Mouse (Mus musculus) left cerebral cortex, adult 11 months (tissue): Measurements from ENCODE around the gene Nrf1.

Experiments used
- DNase-seq: peaks from one replicate; pipeline ENCODE4 v3.0.0; 2022; ENCODE audit warnings: low spot score

Nrf1 gene

GRCm38 (mm10) chr6:30047271-30048162 lies at the start of gene Nrf1:
Nrf1 (plus strand) TSS chr6:30047988.
- DNase-seq: peak; percentile 86

- DNase-seq: no peak
Observed at GRCm38 (mm10) chr6:29998140-29998539, 49.6 kb upstream of the Nrf1 start.

DNA sequence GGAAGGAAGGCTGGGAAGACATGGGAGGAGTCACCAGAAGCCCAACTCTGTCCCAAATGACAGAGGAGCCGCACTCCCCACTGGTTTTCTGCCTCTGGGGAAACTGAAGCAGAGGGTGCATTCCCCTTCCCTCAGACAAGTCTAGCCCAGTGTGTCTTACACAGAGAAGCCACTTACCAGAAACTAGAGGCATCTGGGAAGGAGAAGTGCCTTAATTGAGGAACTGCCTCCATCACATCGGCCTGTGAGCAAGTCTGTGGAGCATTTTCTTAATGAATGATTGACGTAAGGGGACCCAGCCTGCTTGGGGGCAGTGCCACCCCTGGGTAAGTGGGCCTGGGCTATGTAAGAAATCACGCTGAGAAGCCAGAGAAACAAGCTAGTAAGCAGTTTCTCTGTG lies 49.0 kb upstream of the Nrf1 start:
- no peak for DNase-seq

DNA sequence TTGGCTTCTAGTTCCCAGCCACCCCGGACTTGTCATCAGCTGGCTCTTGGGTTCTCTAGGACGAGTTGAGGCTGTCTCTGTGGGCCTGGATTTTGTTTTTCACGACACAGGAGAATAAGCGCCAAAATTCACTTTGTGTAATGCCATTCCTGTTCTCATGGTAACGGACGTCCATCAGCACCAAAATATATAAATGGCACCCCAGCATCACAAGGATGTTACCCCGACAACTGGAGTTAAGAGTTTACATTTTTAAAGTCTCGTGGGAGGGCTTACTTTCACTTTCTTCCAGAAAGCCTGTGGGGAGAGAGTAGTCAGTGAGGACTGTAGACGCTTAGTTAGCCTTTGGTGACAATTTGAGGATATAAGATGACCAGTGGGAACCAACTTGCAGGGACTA lies 45.2 kb upstream of the Nrf1 start:
- DNase-seq: no peak

DNA sequence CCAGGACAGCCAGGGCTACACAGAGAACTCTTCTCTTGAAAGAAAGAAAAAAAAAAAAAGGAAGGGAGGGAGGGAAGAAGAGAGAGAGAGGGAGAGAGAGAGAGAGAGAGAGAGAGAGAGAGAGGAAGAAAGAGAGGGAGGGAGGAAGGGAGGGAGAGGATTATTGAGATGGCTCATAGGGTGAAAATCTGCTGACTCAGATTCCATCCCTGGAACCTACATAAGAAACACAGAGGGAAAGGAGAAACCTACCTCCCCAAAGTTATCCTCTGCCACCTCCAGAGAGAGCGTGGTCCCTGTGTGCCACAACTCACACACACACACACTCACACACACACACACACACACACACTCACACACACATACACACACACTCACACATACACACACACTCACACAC lies 41.9 kb upstream of the Nrf1 start:
- no peak for DNase-seq

- no peak for DNase-seq
Observed at GRCm38 (mm10) chr6:30009204-30009603, 38.6 kb upstream of the Nrf1 start.

DNA sequence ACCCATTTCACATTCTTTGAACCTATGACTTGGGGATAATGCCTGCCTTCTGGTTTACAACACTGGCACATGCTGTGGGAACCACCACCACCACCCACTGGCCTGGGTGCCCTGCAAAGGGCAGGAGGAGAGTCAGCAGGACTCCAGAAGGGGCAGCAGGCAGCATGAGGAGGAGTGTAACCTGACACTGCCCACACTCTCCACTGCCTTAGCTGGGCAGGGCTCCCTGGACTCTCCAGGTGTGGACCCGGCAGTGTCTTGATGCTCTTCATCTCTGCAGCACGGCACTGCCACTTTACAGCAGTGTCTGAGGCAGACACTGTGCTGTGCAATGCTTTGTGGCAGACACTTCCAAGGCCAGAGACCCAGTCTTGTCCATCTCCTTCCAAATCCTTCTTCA lies 34.3 kb upstream of the Nrf1 start:
- DNase-seq: no peak

- DNase-seq: no peak
Observed at GRCm38 (mm10) chr6:30014187-30014864, 33.5 kb upstream of the Nrf1 start.

GRCm38 (mm10) chr6:30021241-30021640 lies 26.5 kb upstream of the Nrf1 start:
- no peak for DNase-seq

DNA sequence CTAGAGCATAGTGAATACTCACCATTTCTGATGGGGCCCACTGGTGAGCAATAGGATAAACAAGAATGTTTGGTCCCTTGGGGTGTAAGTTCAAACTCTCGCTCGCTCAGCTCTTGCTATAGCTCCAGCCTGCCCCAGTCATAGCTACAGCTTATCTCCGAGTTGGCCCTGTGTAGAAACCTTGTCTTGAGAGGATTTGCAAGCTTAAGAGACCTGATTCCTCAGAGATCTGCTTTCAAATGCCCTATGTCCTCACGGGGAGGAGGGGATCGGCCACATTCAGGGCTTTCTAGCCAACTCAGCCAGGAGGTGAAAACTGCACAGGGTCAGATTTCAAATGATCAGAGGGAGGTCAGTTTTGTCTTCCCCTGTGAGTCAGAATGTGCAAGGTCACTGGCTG lies 26.1 kb upstream of the Nrf1 start:
- DNase-seq: no peak

GRCm38 (mm10) chr6:30026799-30027198 lies 21.0 kb upstream of the Nrf1 start:
- DNase-seq: no peak

DNA sequence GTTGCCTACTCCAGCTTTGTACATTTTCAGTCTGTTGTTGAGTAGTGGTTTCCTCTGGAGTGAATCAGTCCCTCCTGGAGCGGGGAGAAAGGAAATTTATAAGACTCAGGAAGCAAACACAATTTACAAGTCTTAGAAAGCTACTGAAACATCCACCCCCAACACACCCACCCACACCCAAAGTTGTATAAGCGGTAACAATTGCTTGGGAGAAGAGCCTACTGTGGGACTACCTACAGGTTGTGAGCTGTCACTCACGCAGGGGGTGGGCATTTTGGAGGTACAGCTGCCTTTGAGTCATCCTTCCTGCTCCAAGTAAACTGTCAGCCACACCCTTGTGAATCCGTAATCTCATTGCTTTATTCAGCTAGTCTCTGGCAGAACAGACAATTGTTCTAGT lies 19.4 kb upstream of the Nrf1 start:
- no peak for DNase-seq

GRCm38 (mm10) chr6:30035112-30035511 lies 12.7 kb upstream of the Nrf1 start:
- DNase-seq: no peak

DNA sequence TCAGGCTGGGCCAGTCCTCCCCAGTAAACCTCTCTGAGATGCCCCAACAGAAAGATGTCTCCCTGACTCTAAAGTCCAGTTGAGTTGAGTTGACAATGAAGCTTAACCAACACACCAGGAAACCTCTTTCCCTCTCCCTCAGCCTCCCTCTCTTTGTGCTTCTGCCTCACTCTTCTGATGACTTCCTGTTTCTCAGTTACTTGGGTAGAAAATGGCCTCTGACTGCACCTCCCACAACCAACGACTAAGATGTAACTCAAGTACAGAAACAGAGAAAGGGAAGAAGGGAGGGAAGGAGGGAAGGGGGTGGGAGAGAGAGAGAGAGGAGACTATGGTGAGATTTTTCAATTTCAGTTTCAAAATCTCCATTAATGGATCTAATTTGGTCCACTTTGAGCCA lies 6.3 kb upstream of the Nrf1 start:
- DNase-seq: no peak

DNA sequence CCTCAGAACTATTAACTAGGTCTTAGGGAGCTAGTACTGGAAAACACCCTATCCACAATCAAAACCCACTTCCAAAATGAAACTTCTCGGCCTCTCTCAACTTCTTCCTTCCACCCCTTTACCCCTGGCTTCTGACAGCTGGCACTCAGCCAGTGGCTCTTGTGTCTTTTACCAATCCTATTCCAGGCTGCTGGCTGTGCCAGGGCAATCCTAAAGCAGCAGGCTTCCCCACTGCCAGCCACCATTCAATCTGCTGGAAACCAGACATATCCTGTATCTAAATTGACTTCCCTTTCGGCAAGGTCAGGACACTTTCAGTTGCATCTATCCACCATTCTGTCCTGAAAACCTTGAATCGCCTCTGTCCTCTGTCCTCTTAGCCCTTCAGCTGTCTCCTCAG lies 5.3 kb upstream of the Nrf1 start:
- DNase-seq: no peak

DNA sequence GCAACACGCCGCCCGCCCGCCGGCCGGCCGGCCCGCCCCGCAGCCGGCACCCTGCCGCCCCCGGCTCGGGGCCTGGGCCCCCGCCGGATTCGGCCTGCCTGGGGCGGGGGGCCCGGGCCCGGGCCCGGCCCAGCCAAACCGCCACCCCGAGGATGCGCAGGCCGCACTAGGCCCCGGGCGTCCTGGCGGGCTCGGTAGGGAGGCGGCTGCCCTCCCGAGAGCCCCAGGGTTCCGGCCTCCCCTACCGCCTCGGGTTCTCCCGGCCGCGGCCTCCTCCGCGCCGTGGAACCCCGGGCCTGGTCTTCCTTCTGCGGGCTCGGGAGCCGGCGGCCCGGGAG lies 344 bp downstream of the Nrf1 start:
- DNase-seq: no peak

DNA sequence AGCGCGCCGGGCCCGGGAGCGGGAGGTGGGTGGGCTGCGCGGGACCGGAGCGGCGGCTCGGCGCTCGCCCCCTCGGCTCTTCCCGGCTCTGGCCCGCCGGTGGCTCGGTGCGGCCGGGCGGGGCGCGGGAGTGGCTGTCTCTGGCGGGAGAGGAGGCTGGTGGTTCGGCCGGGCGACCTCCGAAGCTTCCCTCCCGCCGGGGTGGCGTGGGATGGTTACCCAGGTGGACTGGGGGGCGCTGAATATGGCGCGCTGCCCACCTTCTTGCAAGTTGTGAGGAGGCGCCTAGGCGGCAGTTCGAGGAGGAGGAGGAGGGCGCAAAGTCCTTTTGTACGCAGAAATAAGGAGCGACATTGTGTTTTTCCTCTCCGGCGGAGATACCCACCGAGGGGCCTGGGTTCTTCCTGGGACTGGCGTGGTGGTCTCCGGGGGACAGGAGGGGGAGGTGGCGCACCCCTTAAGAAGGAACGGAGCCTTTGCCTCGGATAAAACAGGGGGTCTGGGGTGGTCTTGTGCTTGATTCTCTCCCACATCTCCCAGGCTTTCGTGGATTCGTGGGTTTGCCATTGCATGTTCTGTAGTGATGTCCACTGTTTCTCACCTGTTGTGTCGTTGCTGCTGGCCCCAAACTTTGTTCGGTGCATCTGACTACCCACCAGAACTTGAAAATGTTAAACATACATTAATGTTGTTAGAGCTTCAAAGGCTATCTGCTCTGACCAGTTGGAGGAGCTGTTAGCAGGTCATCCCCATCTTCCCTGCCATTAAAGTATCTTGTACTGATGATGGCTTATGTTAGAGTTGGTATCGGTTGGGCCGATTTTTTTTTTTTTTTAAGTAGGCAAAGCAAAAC lies 939 bp downstream of the Nrf1 start:
- no peak for DNase-seq

- no peak for DNase-seq
Observed at GRCm38 (mm10) chr6:30053116-30053515, 5.3 kb downstream of the Nrf1 start.

DNA sequence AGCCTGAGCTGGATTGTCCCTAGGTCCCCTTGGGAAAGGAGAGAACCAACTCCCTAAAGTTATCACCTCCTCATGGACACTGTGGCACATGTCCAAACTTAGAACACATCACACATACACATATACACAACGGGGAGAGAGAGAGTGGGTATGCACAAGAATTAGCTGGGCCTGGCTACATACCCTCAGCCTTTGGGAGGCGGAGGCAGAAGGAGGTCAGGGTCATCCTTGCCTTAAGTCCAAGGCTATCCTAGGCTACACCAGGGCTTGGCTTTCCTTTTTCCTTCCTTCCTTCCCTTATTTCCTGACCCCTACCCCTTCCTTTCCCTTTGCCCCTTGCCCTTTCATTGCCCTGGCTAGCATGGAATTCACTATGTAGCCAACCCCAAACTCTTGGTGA lies 14.8 kb downstream of the Nrf1 start:
- DNase-seq: no peak

DNA sequence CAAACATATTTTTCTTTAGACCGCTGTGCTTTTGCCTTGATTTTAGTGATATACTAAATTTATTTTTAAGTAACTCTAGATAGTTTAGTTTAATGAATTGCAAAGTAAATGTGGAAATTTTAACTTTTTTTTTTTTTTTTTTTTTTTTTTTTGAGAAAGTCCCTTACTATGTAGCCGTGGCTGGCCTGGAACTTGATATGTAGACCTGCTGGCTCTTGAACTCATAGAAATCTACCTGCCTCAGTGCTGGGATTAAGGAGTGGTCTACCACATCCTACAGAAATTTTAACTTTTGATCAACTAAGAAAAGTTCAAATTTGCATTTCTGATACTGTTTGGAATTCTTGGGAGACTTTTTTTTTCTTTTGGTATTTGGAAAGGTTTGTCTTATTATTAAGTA lies 17.6 kb downstream of the Nrf1 start:
- no peak for DNase-seq

GRCm38 (mm10) chr6:30066746-30067145 lies 19.0 kb downstream of the Nrf1 start:
- DNase-seq: no peak

- DNase-seq: no peak
Observed at GRCm38 (mm10) chr6:30072476-30072875, 24.7 kb downstream of the Nrf1 start.
